Mouse (Mus musculus) heart, embryonic 12.5 days (tissue): ENCODE measurements around the gene Shb. TPM values are rescaled to one million over a fixed set of nuclear protein-coding genes. Genes with fewer than 3 reads are reported as not detected.

ENCODE experiments used
- ATAC-seq: fragments of 200-750 bp; cut with Nextera tagmentation; 2 replicates; pipeline ENCODE4 v1.8.0; 2017; ENCODE audit warnings: moderate TSS enrichment, moderate library complexity; ENCODE audit not compliant: insufficient number of reproducible peaks, low FRiP score
- H3K27ac ChIP-seq: fragments of 300-500 bp; sonication (generic); 2 replicates; pipeline ENCODE4 v1.5.1; 2016; ENCODE audit warnings: mild to moderate bottlenecking, moderate library complexity; ENCODE audit not compliant: poor library complexity, severe bottlenecking
- H3K27me3 ChIP-seq: fragments of 300-500 bp; sonication (generic); replicated peaks from 2 replicates; pipeline ENCODE4 v1.6.1; 2016; ENCODE audit warnings: mild to moderate bottlenecking, moderate library complexity
- H3K36me3 ChIP-seq: fragments of 300-500 bp; sonication (generic); 2 replicates; pipeline ENCODE4 v1.6.1; 2016; ENCODE audit warnings: mild to moderate bottlenecking, moderate library complexity
- H3K4me1 ChIP-seq: fragments of 300-500 bp; sonication (generic); replicated peaks from 2 replicates; pipeline ENCODE4 v1.6.1; 2016; ENCODE audit warnings: mild to moderate bottlenecking
- H3K4me2 ChIP-seq: fragments of 300-500 bp; sonication (generic); 2 replicates; pipeline ENCODE4 v1.6.1; 2016; ENCODE audit warnings: mild to moderate bottlenecking, moderate library complexity
- H3K4me3 ChIP-seq: fragments of 300-500 bp; sonication (generic); 2 replicates; pipeline ENCODE4 v1.5.1; 2016; ENCODE audit warnings: mild to moderate bottlenecking
- H3K9ac ChIP-seq: fragments of 300-500 bp; sonication (generic); 2 replicates; pipeline ENCODE4 v1.6.1; 2016; ENCODE audit warnings: mild to moderate bottlenecking, moderate library complexity
- H3K9me3 ChIP-seq: fragments of 300-500 bp; sonication (generic); replicated peaks from 2 replicates; pipeline ENCODE4 v1.6.1; 2016; ENCODE audit warnings: mild to moderate bottlenecking, moderate library complexity
- WGBS: fragments of 180-500 bp; shearing (Covaris S2); methylation state at CpG from one replicate; pipeline ENCODE4 v1.1.7; 2016; 5-methylcytosine and 5-hydroxymethylcytosine counted together
- polyA plus RNA-seq: library from polyadenylated mRNA; unstranded; fragments of >200 nt; fragmentation: Nextera tagmentation; extraction: Ambion mirVana; gene quantifications from 2 replicates; pipeline ENCODE4 v1.2.1, GENCODE M21; 2016

Shb gene
- polyA plus RNA-seq, 1 experiment from 2014 or later, result 15.3 TPM

- Histone ChIP-seq H3K4me2 (no peak overlapping the region), H3K36me3 (no peaks in the 10 kb centered on the region), H3K9ac (no peak overlapping the region), H3K4me1 (no peaks in the 10 kb centered on the region), H3K27me3 (no peaks in the 10 kb centered on the region), H3K9me3 (0 out of 2 replicates have a peak, but pooled peaks cover 3% of the 10 kb centered on the region), H3K27ac (no peak overlapping the region), H3K4me3 (no peak overlapping the region)
- ATAC-seq, result no peak
- whole genome bisulfite sequencing, result 90% methylated on average over 3 of the region's 3 CpGs
These were observed 11.3 kb upstream of the Shb start for GRCm38 (mm10) chr4:45543481-45544051.

GRCm38 (mm10) chr4:45540151-45540933, 8.1 kb upstream of the Shb start:
- H3K4me3 ChIP-seq, result no peak overlapping the region
- 73% methylated on average over 15 of the region's 15 CpGs for WGBS
- H3K4me2 ChIP-seq, result no peak overlapping the region
- 0 out of 2 replicates have a peak, but pooled peaks cover 3% of the 10 kb centered on the region for H3K9me3 ChIP-seq
- ATAC-seq, result no peak
- H3K4me1 ChIP-seq, result no peaks in the 10 kb centered on the region
- H3K27me3 ChIP-seq, result no peaks in the 10 kb centered on the region
- H3K27ac ChIP-seq, result no peak overlapping the region
- no peaks in the 10 kb centered on the region for H3K36me3 ChIP-seq
- H3K9ac ChIP-seq, result no peak overlapping the region

GRCm38 (mm10) chr4:45539187-45539586, 6.9 kb upstream of the Shb start:
- ATAC-seq, result no peak
- no peaks in the 10 kb centered on the region for H3K4me1 ChIP-seq
- H3K4me3 ChIP-seq, result no peak overlapping the region
- H3K4me2 ChIP-seq, result no peak overlapping the region
- no peaks in the 10 kb centered on the region for H3K36me3 ChIP-seq
- H3K9me3 ChIP-seq, result 0 out of 2 replicates have a peak, but pooled peaks cover 3% of the 10 kb centered on the region
- no peak overlapping the region for H3K27ac ChIP-seq
- H3K9ac ChIP-seq, result no peak overlapping the region
- H3K27me3 ChIP-seq, result no peaks in the 10 kb centered on the region

- Histone ChIP-seq H3K9me3 (no peaks in the 10 kb centered on the region), H3K27me3 (no peaks in the 10 kb centered on the region), H3K9ac (no peak overlapping the region), H3K4me3 (no peak overlapping the region), H3K4me2 (no peak overlapping the region), H3K4me1 (peaks cover 25% of the 10 kb centered on the region), H3K36me3 (no peaks in the 10 kb centered on the region), H3K27ac (no peak overlapping the region)
- 50% methylated on average over 1 of the region's 1 CpGs for WGBS
- ATAC-seq, result no peak
These were observed 1.2 kb upstream of the Shb start for GRCm38 (mm10) chr4:45533436-45533940.

DNA sequence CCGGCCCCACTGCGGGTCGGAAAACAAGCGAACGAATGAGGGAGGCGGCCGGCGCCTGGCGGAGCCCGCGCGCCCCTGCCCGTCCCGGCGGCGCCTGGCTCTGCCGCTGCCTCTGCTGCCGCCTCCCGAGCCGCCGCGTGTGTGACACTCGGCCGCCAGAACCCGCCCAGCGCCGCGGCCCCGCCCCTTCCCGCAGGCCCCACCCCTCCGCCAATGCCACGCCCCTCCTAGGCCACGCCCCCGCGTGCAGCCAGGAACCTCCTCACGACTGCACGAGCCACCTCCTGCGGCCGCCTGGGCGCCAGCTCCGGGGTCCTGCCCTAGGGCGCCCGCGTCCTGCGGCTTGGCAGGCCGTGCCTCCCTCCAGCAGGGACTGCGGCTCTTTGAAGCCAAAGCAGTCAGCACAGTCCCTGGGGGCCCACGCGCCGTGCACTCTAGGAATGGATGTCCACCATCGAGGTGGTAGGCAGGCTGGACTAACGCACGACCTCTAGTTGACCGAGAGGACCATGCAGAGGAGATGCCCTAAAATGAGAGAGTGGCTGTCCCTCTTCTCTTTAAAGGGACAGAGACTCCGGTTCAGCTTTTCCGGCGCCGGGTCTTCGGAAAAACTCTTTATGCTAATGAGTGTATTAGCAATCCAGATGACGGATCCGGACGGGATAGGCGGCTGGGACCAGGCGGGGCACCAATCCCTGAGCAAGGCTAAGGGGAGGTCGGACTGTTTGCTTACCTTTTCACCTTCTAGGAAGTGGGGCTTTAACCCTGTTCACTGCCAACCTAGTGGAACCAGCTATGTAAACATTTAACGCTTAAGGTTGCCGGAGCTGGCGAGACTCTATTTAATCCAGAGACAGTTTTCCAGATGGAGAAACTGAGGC, 1.4 kb downstream of the Shb start:
- Histone ChIP-seq H3K4me2 (peak overlapping the region; percentile 86), H3K27me3 (no peaks in the 10 kb centered on the region), H3K4me1 (peaks cover 50% of the 10 kb centered on the region), H3K4me3 (peak overlapping the region; percentile 86), H3K36me3 (peaks cover 4% of the 10 kb centered on the region; the same call in 1 of the 2 replicates), H3K27ac (peak overlapping the region; percentile 93), H3K9ac (peak overlapping the region; percentile 89), H3K9me3 (no peaks in the 10 kb centered on the region)
- WGBS, result under 1% methylated on average over 46 of the region's 68 CpGs
- ATAC-seq, result peak; percentile 94

GRCm38 (mm10) chr4:45529986-45530597, 2.2 kb downstream of the Shb start:
- Histone ChIP-seq H3K9ac (peak overlapping the region; percentile 89), H3K4me3 (peak overlapping the region; percentile 86), H3K27ac (peak overlapping the region; percentile 93), H3K4me1 (peaks cover 57% of the 10 kb centered on the region), H3K36me3 (peaks cover 4% of the 10 kb centered on the region; the same call in 1 of the 2 replicates), H3K9me3 (no peaks in the 10 kb centered on the region), H3K4me2 (peak overlapping the region; percentile 86), H3K27me3 (no peaks in the 10 kb centered on the region)
- ATAC-seq, result peak; percentile 33
- WGBS, result under 1% methylated on average over 82 of the region's 89 CpGs

- H3K27ac ChIP-seq, result peak overlapping the region; percentile 93
- H3K4me2 ChIP-seq, result peak overlapping the region; percentile 86
- H3K27me3 ChIP-seq, result no peaks in the 10 kb centered on the region
- H3K4me1 ChIP-seq, result peaks cover 57% of the 10 kb centered on the region
- peaks cover 4% of the 10 kb centered on the region; the same call in 1 of the 2 replicates for H3K36me3 ChIP-seq
- no peaks in the 10 kb centered on the region for H3K9me3 ChIP-seq
- peak overlapping the region; percentile 89 for H3K9ac ChIP-seq
- WGBS, result under 1% methylated on average over 71 of the region's 71 CpGs
- peak overlapping the region; percentile 86 for H3K4me3 ChIP-seq
- ATAC-seq, result no peak
These were observed 2.9 kb downstream of the Shb start for GRCm38 (mm10) chr4:45529201-45529985.

- Histone ChIP-seq H3K9ac (peak overlapping the region; percentile 89), H3K36me3 (peaks cover 4% of the 10 kb centered on the region; the same call in 1 of the 2 replicates), H3K4me3 (peak overlapping the region; percentile 86), H3K9me3 (no peaks in the 10 kb centered on the region), H3K27ac (peak overlapping the region; percentile 93), H3K4me1 (peaks cover 59% of the 10 kb centered on the region), H3K27me3 (no peaks in the 10 kb centered on the region), H3K4me2 (peak overlapping the region; percentile 86)
- ATAC-seq, result no peak
- WGBS, result 5% methylated on average over 21 of the region's 21 CpGs
These were observed 3.7 kb downstream of the Shb start for GRCm38 (mm10) chr4:45528355-45529198.

DNA sequence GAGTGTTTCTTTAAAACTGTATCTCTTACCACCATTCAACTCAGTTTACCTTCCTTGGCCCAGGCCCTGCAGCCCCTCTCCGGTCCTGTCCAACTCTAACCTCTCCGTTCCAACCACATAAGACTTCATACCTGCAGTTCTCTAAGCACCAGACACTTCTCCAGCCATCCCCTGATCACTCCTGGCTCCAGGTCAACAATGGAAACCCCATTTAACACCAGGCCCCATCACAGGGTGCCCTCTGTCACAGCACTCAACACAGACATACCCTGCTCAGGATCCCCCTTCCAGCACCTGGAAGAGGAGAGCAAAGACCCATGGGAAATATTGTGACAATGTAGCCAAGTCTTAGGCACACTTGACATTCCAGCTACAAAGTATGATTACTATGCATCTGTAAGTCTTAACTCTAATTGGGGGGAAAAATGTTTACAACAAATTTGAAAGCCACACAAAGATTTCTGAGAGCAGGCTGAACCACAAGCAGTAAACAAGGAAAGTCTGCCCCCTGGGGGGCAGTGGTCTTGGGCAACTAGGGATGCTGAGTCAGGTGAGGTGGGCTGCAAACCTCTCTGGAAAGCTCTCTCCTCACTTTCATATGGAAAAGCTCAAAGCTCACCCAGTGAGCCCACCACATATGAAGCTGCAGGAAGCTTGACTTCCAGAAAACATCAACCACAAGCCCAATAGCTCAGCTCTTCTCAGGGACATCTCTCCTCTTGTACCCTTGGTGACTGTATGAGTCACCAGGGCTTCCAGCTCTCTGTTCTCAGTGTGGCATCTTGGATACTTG, 4.5 kb downstream of the Shb start:
- Histone ChIP-seq H3K4me2 (peak overlapping the region; percentile 86), H3K4me3 (peak overlapping the region; percentile 86), H3K4me1 (peaks cover 64% of the 10 kb centered on the region), H3K9me3 (no peaks in the 10 kb centered on the region), H3K27me3 (no peaks in the 10 kb centered on the region), H3K36me3 (peaks cover 4% of the 10 kb centered on the region; the same call in 1 of the 2 replicates), H3K9ac (peak overlapping the region; percentile 89), H3K27ac (peak overlapping the region; percentile 93)
- 93% methylated on average over 2 of the region's 2 CpGs for WGBS
- ATAC-seq, result no peak
